Mouse (Mus musculus): ENCODE data around the gene Elk3. TPM values are rescaled to one million over a fixed set of nuclear protein-coding genes. Genes with fewer than 3 reads are reported as not detected.

Gene Elk3
- polyA plus RNA-seq, 1 experiment from 2014 or later: 49.1 TPM

DNA sequence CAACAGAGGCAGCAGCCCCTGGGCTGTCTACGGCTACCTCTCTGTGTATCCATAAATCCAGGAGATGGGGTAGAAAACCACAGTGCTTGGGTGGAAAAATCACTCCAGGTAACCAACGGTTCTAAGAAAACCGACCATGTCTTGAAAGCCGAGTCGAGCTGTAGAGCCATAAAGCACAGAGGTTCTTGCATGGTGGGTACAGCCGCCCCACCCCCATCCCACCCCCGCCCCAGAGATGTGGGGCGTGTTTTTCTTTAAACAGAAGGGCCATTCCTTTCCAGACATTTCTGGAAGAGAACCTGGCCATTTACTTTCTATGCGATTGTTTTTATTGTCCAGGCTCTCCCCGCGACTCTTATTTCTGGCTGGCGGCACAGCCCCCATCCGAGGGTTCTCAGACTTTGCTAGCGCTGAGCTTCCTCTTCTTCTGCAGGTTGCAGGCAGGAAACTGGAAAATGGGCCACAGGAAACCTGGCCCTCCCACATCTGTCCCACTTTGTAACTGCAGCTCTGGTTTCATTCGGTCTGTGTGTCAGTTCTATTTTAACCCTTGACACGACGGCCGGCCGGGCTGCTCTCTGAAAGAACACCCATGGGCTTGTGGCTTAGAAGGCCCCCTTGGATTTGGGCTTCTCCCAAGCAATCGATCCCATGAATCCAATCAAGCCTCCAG is 16.3 kb downstream of the Elk3 start:
- Histone ChIP-seq H3K9me3 (ENCODE audit: control insufficient read depth, low read length) (no peaks in the 10 kb centered on the region), H3K27ac (ENCODE audit: low read depth, low read length) (peak overlapping the region; percentile 77), H3K36me3 (ENCODE audit: control insufficient read depth, insufficient read depth, low read length) (no peaks in the 10 kb centered on the region; the same call in 1 of the 2 replicates), H3K4me1 (ENCODE audit: control insufficient read depth, insufficient read depth, low read length) (peaks cover 33% of the 10 kb centered on the region), H3K9ac (ENCODE audit: low read depth, low read length) (peak overlapping the region; percentile 51; the same call in 1 of the 2 replicates), H3K4me2 (replicated peaks; ENCODE audit: low read depth, low read length) (peak overlapping the region; percentile 39), H3K4me3 (ENCODE audit: low read length) (peak overlapping the region; percentile 24), H3K27me3 (ENCODE audit: control insufficient read depth, insufficient read depth, low read length) (no peaks in the 10 kb centered on the region)
- peak; percentile 62; the same call in 1 of the 2 replicates for ATAC-seq (ENCODE audit: low FRiP score, low TSS enrichment)
- WGBS: 6% methylated on average over 20 of the region's 20 CpGs

DNA sequence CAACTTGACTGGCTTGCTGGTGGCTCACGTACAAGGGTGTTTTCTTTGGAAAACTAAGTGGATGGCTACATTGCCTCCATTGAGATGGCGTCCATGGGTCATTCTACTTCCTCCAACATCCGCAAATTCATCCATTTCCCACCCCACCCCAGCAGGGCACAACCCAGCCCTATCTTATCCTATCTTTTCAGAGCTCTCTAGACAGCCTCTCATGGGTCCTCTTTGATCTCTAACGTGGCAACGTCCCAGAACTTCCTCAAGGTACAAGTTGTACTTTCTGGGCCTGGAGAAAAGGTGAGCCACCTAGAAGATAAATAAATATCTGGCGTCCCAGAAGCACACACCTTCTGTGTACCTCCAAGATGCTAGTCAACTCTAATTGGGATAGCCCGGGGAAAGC is 17.3 kb downstream of the Elk3 start:
- H3K27ac ChIP-seq (ENCODE audit: low read depth, low read length): no peak overlapping the region
- H3K4me3 ChIP-seq (ENCODE audit: low read length): no peak overlapping the region
- H3K27me3 ChIP-seq (ENCODE audit: control insufficient read depth, insufficient read depth, low read length): no peaks in the 10 kb centered on the region
- 59% methylated on average over 7 of the region's 7 CpGs for WGBS
- no peak overlapping the region for H3K4me2 ChIP-seq (replicated peaks; ENCODE audit: low read depth, low read length)
- H3K9me3 ChIP-seq (ENCODE audit: control insufficient read depth, low read length): no peaks in the 10 kb centered on the region
- H3K9ac ChIP-seq (ENCODE audit: low read depth, low read length): no peak overlapping the region
- no peaks in the 10 kb centered on the region; the same call in 1 of the 2 replicates for H3K36me3 ChIP-seq (ENCODE audit: control insufficient read depth, insufficient read depth, low read length)
- ATAC-seq (ENCODE audit: low FRiP score, low TSS enrichment): no peak
- peaks cover 33% of the 10 kb centered on the region for H3K4me1 ChIP-seq (ENCODE audit: control insufficient read depth, insufficient read depth, low read length)

DNA sequence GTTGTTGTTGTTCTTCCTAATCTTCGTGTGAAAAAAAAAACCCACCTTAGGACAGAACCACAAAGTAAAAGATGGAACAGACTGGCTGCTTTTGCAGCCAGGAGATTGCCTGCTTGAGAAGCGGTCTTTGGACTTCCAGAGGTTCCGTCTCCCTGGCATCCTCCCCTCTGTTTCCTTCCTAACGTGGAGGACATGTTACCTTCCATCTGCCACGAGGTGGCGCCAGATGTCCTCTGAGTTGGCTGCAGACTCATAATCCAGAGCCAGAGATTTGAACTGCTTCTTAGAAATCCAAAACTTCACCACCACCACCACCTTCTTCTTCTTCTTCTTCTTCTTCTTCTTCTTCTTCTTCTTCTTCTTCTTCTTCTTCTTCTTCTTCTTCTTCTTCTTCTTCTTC is 19.1 kb downstream of the Elk3 start:
- Histone ChIP-seq H3K4me3 (ENCODE audit: low read length) (no peak overlapping the region), H3K9me3 (ENCODE audit: control insufficient read depth, low read length) (no peaks in the 10 kb centered on the region), H3K9ac (ENCODE audit: low read depth, low read length) (no peak overlapping the region), H3K4me1 (ENCODE audit: control insufficient read depth, insufficient read depth, low read length) (peaks cover 31% of the 10 kb centered on the region), H3K4me2 (replicated peaks; ENCODE audit: low read depth, low read length) (no peak overlapping the region), H3K27me3 (ENCODE audit: control insufficient read depth, insufficient read depth, low read length) (no peaks in the 10 kb centered on the region), H3K36me3 (ENCODE audit: control insufficient read depth, insufficient read depth, low read length) (no peaks in the 10 kb centered on the region; the same call in 1 of the 2 replicates), H3K27ac (ENCODE audit: low read depth, low read length) (no peak overlapping the region; the same call in 1 of the 2 replicates)
- WGBS: 7% methylated on average over 6 of the region's 6 CpGs
- no peak for ATAC-seq (ENCODE audit: low FRiP score, low TSS enrichment)

- Histone ChIP-seq H3K36me3 (ENCODE audit: control insufficient read depth, insufficient read depth, low read length) (no peaks in the 10 kb centered on the region; the same call in 1 of the 2 replicates), H3K4me1 (ENCODE audit: control insufficient read depth, insufficient read depth, low read length) (peaks cover 31% of the 10 kb centered on the region), H3K27ac (ENCODE audit: low read depth, low read length) (peak overlapping the region; percentile 38; the same call in 1 of the 2 replicates), H3K27me3 (ENCODE audit: control insufficient read depth, insufficient read depth, low read length) (no peaks in the 10 kb centered on the region), H3K4me2 (replicated peaks; ENCODE audit: low read depth, low read length) (no peak overlapping the region), H3K9ac (ENCODE audit: low read depth, low read length) (no peak overlapping the region), H3K4me3 (ENCODE audit: low read length) (no peak overlapping the region), H3K9me3 (ENCODE audit: control insufficient read depth, low read length) (no peaks in the 10 kb centered on the region)
- WGBS: 46% methylated on average over 7 of the region's 7 CpGs
- no peak; the same call in 1 of the 2 replicates for ATAC-seq (ENCODE audit: low FRiP score, low TSS enrichment)
These were observed 19.6 kb downstream of the Elk3 start for GRCm38 (mm10) chr10:93291352-93291751.

- Histone ChIP-seq H3K36me3 (ENCODE audit: control insufficient read depth, insufficient read depth, low read length) (no peaks in the 10 kb centered on the region; the same call in 1 of the 2 replicates), H3K9me3 (ENCODE audit: control insufficient read depth, low read length) (no peaks in the 10 kb centered on the region), H3K4me3 (ENCODE audit: low read length) (no peak overlapping the region), H3K27ac (ENCODE audit: low read depth, low read length) (no peak overlapping the region), H3K27me3 (ENCODE audit: control insufficient read depth, insufficient read depth, low read length) (no peaks in the 10 kb centered on the region), H3K4me2 (replicated peaks; ENCODE audit: low read depth, low read length) (no peak overlapping the region), H3K9ac (ENCODE audit: low read depth, low read length) (no peak overlapping the region), H3K4me1 (ENCODE audit: control insufficient read depth, insufficient read depth, low read length) (peaks cover 13% of the 10 kb centered on the region; the same call in 1 of the 2 replicates)
- ATAC-seq (ENCODE audit: low FRiP score, low TSS enrichment): no peak
- WGBS: 62% methylated on average over 6 of the region's 6 CpGs
These were observed 21.5 kb downstream of the Elk3 start for GRCm38 (mm10) chr10:93289404-93289803.

DNA sequence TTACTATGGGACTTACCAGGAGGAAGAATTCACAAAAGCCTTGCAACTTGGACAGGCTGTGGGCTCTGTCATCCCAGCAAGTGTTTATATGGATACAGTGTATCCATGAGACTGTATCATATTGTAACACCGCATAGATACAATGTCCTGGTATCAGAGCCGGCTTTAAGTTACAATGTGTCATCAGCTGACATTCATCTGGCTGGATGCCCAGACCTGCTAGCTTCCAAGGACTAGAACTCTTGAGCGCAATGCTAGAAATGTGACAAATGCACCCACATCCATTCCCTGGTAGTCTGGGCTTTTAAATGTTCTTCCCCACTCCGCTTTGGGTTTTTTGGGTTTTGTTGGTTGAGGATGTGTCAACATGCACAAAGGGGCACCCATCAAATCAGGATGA is 22.6 kb downstream of the Elk3 start:
- no peak overlapping the region for H3K4me3 ChIP-seq (ENCODE audit: low read length)
- peaks cover 6% of the 10 kb centered on the region; the same call in 1 of the 2 replicates for H3K36me3 ChIP-seq (ENCODE audit: control insufficient read depth, insufficient read depth, low read length)
- H3K9ac ChIP-seq (ENCODE audit: low read depth, low read length): no peak overlapping the region
- ATAC-seq (ENCODE audit: low FRiP score, low TSS enrichment): no peak
- H3K27me3 ChIP-seq (ENCODE audit: control insufficient read depth, insufficient read depth, low read length): no peaks in the 10 kb centered on the region
- 63% methylated on average over 4 of the region's 4 CpGs for WGBS
- H3K27ac ChIP-seq (ENCODE audit: low read depth, low read length): no peak overlapping the region
- H3K4me1 ChIP-seq (ENCODE audit: control insufficient read depth, insufficient read depth, low read length): peaks cover 10% of the 10 kb centered on the region; the same call in 1 of the 2 replicates
- no peak overlapping the region for H3K4me2 ChIP-seq (replicated peaks; ENCODE audit: low read depth, low read length)
- H3K9me3 ChIP-seq (ENCODE audit: control insufficient read depth, low read length): no peaks in the 10 kb centered on the region

DNA sequence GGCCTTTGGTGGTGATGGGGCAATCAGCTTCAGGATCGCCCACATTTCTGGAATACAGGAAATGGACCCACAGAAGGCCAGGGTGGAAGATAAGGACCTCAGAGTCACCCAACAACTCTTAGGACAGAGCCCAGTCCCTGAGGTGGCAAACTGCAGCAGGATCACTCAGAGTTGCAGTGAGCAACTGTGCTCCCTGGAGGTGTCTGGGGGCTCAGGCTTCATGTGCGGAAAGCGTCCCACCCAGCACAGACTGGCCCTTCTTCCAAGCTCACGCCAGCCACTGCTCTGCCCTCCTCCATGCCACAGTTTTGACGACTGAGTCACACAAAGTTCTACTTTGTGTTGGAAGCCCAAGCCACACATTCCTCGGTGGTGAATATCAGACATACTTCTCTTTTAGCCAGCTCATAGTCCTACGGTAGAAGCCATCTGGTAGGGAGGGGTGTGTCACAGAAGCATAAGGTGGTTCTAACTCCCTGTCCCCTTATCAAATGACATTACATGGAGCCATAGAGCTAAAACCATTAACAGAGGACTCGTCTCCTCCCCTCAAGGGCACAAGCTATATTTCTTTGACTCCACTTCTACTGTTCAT is 23.3 kb downstream of the Elk3 start:
- no peak overlapping the region for H3K27ac ChIP-seq (ENCODE audit: low read depth, low read length)
- ATAC-seq (ENCODE audit: low FRiP score, low TSS enrichment): no peak
- H3K4me1 ChIP-seq (ENCODE audit: control insufficient read depth, insufficient read depth, low read length): peaks cover 12% of the 10 kb centered on the region; the same call in 1 of the 2 replicates
- no peaks in the 10 kb centered on the region for H3K27me3 ChIP-seq (ENCODE audit: control insufficient read depth, insufficient read depth, low read length)
- no peak overlapping the region for H3K4me3 ChIP-seq (ENCODE audit: low read length)
- WGBS: 83% methylated on average over 8 of the region's 8 CpGs
- H3K4me2 ChIP-seq (replicated peaks; ENCODE audit: low read depth, low read length): no peak overlapping the region
- no peak overlapping the region for H3K9ac ChIP-seq (ENCODE audit: low read depth, low read length)
- H3K36me3 ChIP-seq (ENCODE audit: control insufficient read depth, insufficient read depth, low read length): peaks cover 8% of the 10 kb centered on the region; the same call in 1 of the 2 replicates
- no peaks in the 10 kb centered on the region for H3K9me3 ChIP-seq (ENCODE audit: control insufficient read depth, low read length)

DNA sequence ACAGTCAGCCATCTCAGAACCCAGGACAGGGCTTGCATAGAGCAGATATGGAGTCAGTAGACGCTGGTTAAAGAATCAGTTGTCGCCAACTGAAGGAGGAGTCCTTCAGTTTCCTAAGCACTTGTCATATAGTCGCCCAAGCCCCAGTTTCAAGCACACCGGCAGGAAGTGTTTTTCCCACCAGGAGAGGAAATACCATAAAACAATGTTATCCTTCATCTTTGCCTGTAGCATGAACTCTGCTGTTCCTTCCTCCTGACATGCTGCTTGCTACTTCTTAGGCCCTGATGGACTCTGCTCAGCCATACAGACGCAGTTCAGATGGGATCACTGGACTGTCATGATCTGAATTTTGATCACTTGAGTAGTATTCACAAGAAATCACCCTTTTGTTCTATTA is 25.4 kb downstream of the Elk3 start:
- H3K9me3 ChIP-seq (ENCODE audit: control insufficient read depth, low read length): no peaks in the 10 kb centered on the region
- peaks cover 20% of the 10 kb centered on the region for H3K4me1 ChIP-seq (ENCODE audit: control insufficient read depth, insufficient read depth, low read length)
- no peaks in the 10 kb centered on the region for H3K27me3 ChIP-seq (ENCODE audit: control insufficient read depth, insufficient read depth, low read length)
- 75% methylated on average over 5 of the region's 5 CpGs for WGBS
- no peak overlapping the region for H3K4me3 ChIP-seq (ENCODE audit: low read length)
- peak overlapping the region; percentile 24; the same call in 1 of the 2 replicates for H3K27ac ChIP-seq (ENCODE audit: low read depth, low read length)
- no peak overlapping the region for H3K9ac ChIP-seq (ENCODE audit: low read depth, low read length)
- H3K36me3 ChIP-seq (ENCODE audit: control insufficient read depth, insufficient read depth, low read length): peaks cover 15% of the 10 kb centered on the region; the same call in 1 of the 2 replicates
- H3K4me2 ChIP-seq (replicated peaks; ENCODE audit: low read depth, low read length): no peak overlapping the region
- no peak for ATAC-seq (ENCODE audit: low FRiP score, low TSS enrichment)

DNA sequence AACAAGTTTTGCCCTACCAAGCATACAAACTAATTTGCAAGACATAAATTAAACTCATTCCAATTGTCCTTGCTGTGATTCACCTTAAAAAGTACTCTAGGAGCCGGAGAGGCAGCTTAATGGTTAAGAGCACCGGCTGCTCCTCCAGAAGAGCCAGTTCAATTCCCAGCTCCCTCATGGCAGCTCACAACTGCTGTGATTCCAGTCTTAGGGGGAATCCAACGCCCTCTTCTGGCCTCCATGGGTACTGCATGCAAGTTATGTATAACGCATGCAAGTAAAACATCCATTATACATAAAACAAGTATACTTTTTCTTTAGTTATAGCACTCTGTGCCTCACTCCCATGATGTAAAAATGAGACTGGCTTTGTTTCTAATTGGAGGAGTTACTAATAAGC is 27.7 kb downstream of the Elk3 start:
- no peaks in the 10 kb centered on the region for H3K9me3 ChIP-seq (ENCODE audit: control insufficient read depth, low read length)
- H3K27ac ChIP-seq (ENCODE audit: low read depth, low read length): no peak overlapping the region
- 65% methylated on average over 4 of the region's 4 CpGs for WGBS
- no peak overlapping the region for H3K9ac ChIP-seq (ENCODE audit: low read depth, low read length)
- no peak overlapping the region for H3K4me2 ChIP-seq (replicated peaks; ENCODE audit: low read depth, low read length)
- no peaks in the 10 kb centered on the region for H3K27me3 ChIP-seq (ENCODE audit: control insufficient read depth, insufficient read depth, low read length)
- H3K4me3 ChIP-seq (ENCODE audit: low read length): no peak overlapping the region
- ATAC-seq (ENCODE audit: low FRiP score, low TSS enrichment): no peak
- peaks cover 18% of the 10 kb centered on the region for H3K4me1 ChIP-seq (ENCODE audit: control insufficient read depth, insufficient read depth, low read length)
- H3K36me3 ChIP-seq (ENCODE audit: control insufficient read depth, insufficient read depth, low read length): peaks cover 22% of the 10 kb centered on the region; the same call in 1 of the 2 replicates

All from kidney, embryonic 14.5 days (tissue).